9 mouse cellular contexts compared by ENCODE assay signal in genomic region chr11:117870688-117871365, GRCm38 (mm10). TPM values are rescaled to one million over a fixed set of nuclear protein-coding genes. Genes with fewer than 3 reads are reported as not detected.
DNase-seq lines count a peak whose midpoint lies in the region; ATAC-seq and TF ChIP-seq lines count a peak whose summit lies in the region.
"Had no signal": no experiment of that assay in that cellular context is flagged by ENCODE, and none has a peak within 500 bp of the region (broad histone marks: within the 10 kb centered on the region; RNA-seq: fewer than 3 reads in every experiment).

No protein-coding gene starts in this region.

- no peak for TF ChIP-seq POLR2A in ES-Bruce4 (IDR thresholded peaks at IDR 0.05; ENCODE audit: insufficient read depth, low read length)

- H3K36me3 ChIP-seq in ES-Bruce4 (ENCODE audit: control insufficient read depth, insufficient read depth, low read length, poor library complexity, severe bottlenecking): no peaks in the 10 kb centered on the region
- H3K36me3 ChIP-seq in heart, postnatal 0 days (replicated peaks; ENCODE audit: control insufficient read depth, insufficient read depth, low read length): no peaks in the 10 kb centered on the region
- H3K36me3 ChIP-seq in lung, postnatal 0 days (ENCODE audit: insufficient read depth, low read length): no peaks in the 10 kb centered on the region
- H3K36me3 ChIP-seq: limb, embryonic 15.5 days had no signal

- peak overlapping the region; percentile 25 for H3K4me3 ChIP-seq in ES-Bruce4 (ENCODE audit: low read depth, low read length)
- no peak overlapping the region for H3K4me3 ChIP-seq in heart, postnatal 0 days (ENCODE audit: low read depth, low read length)
- no peak overlapping the region for H3K4me3 ChIP-seq in lung, postnatal 0 days (ENCODE audit: low read depth, low read length)
- H3K4me3 ChIP-seq: limb, embryonic 15.5 days had no signal

- H3K27me3 ChIP-seq in ES-Bruce4 (ENCODE audit: control insufficient read depth, insufficient read depth, low read length, poor library complexity, severe bottlenecking): no peaks in the 10 kb centered on the region
- no peaks in the 10 kb centered on the region for H3K27me3 ChIP-seq in heart, postnatal 0 days (ENCODE audit: control insufficient read depth, insufficient read depth, low read length)
- H3K27me3 ChIP-seq in lung, postnatal 0 days (replicated peaks; ENCODE audit: insufficient read depth, low read length): no peaks in the 10 kb centered on the region
- H3K27me3 ChIP-seq: limb, embryonic 15.5 days had no signal

- no peak overlapping the region for H3K9ac ChIP-seq in ES-Bruce4 (ENCODE audit: low read depth, poor library complexity, severe bottlenecking)
- H3K9ac ChIP-seq in heart, postnatal 0 days (replicated peaks; ENCODE audit: low read depth, low read length): no peak overlapping the region
- H3K9ac ChIP-seq in lung, postnatal 0 days (replicated peaks; ENCODE audit: low read depth): no peak overlapping the region
- H3K9ac ChIP-seq: limb, embryonic 15.5 days had no signal

- peak; percentile 92 for TF ChIP-seq CTCF in ES-Bruce4 (IDR thresholded peaks at IDR 0.05; ENCODE audit: low read depth, low read length)
- peak; percentile 98 for TF ChIP-seq CTCF in heart, postnatal 0 days (IDR thresholded peaks at IDR 0.05; ENCODE audit: low read depth)
- peak; percentile 97 for TF ChIP-seq CTCF in lung, postnatal 0 days (IDR thresholded peaks at IDR 0.05)

- peaks cover 3% of the 10 kb centered on the region for H3K4me1 ChIP-seq in ES-Bruce4 (ENCODE audit: control insufficient read depth, insufficient read depth, low read length)
- H3K4me1 ChIP-seq in heart, postnatal 0 days (ENCODE audit: control insufficient read depth, insufficient read depth): peaks cover 11% of the 10 kb centered on the region
- H3K4me1 ChIP-seq in lung, postnatal 0 days (ENCODE audit: insufficient read depth, low read depth, low read length): peaks cover 10% of the 10 kb centered on the region; the same call in 1 of the 2 replicates

- no peak for TF ChIP-seq EP300 in ES-Bruce4 (IDR thresholded peaks at IDR 0.05; ENCODE audit: insufficient read depth, low read depth, low read length)
- no peak for TF ChIP-seq EP300 in heart, postnatal 0 days (IDR thresholded peaks at IDR 0.05; ENCODE audit: low read depth)
- TF ChIP-seq EP300 in lung, postnatal 0 days (IDR thresholded peaks at IDR 0.05): no peak

- H3K4me2 ChIP-seq in heart, postnatal 0 days (ENCODE audit: low read depth, low read length): no peak overlapping the region
- no peak overlapping the region for H3K4me2 ChIP-seq in lung, postnatal 0 days (replicated peaks; ENCODE audit: low read depth, low read length)
- H3K4me2 ChIP-seq: limb, embryonic 15.5 days had no signal

- H3K27ac ChIP-seq in ES-Bruce4 (ENCODE audit: insufficient read depth, low read length): no peak overlapping the region
- no peak overlapping the region for H3K27ac ChIP-seq in heart, postnatal 0 days (ENCODE audit: low read depth)
- H3K27ac ChIP-seq in lung, postnatal 0 days (ENCODE audit: low read length): no peak overlapping the region
- H3K27ac ChIP-seq: limb, embryonic 15.5 days had no signal

- WGBS in heart, postnatal 0 days: 40% methylated on average over 12 of the region's 12 CpGs
- WGBS in lung, postnatal 0 days: 42% methylated on average over 12 of the region's 12 CpGs

- no peaks in the 10 kb centered on the region for H3K9me3 ChIP-seq in ES-Bruce4 (replicated peaks; ENCODE audit: control insufficient read depth, insufficient read depth, low read length, poor library complexity, severe bottlenecking)
- no peaks in the 10 kb centered on the region for H3K9me3 ChIP-seq in heart, postnatal 0 days (replicated peaks; ENCODE audit: control insufficient read depth, low read length)
- no peaks in the 10 kb centered on the region for H3K9me3 ChIP-seq in lung, postnatal 0 days (ENCODE audit: low read length)
- H3K9me3 ChIP-seq: limb, embryonic 15.5 days had no signal

- peak; percentile 62 for ATAC-seq in erythroblast, adult 5-6 weeks (replicated peaks; ENCODE audit: low FRiP score, poor library complexity, severe bottlenecking)
- peak; percentile 12; the same call in 1 of the 2 replicates for ATAC-seq in heart, postnatal 0 days (ENCODE audit: insufficient read depth, low read depth)
- ATAC-seq in lung, postnatal 0 days: peak; percentile 36

- DNase-seq in brain, adult 2 months (ENCODE audit: low read depth, low spot score): peak; percentile 92
- peak; percentile 74 for DNase-seq in heart, postnatal 0 days (ENCODE audit: low spot score)
- peak; percentile 61 to 85 for DNase-seq in layer of hippocampus, adult 18-20 months (ENCODE audit: low spot score in 2 of 2)
- peak; percentile 88 for DNase-seq in lung, postnatal 0 days (ENCODE audit: low spot score)
- DNase-seq in retina, postnatal 7 days (ENCODE audit: low read depth, low spot score): peak; percentile 84
- peak; percentile 82 for DNase-seq in thymus, postnatal 4 days

RNA-seq across cellular contexts. Expression of gene Tha1, which starts 2.5 kb away (rescaled TPM):
- 0.52 and 1.1 TPM in 2 replicates for polyA plus RNA-seq in ES-Bruce4 (2011; ENCODE audit: insufficient read depth, insufficient read length, low read depth, missing spikeins)
- not detected in 2 replicates for total RNA-seq in erythroblast, adult 5-6 weeks (2015; ENCODE audit: low replicate concordance)
- 1.6 TPM in 1 of 2 replicates, not detected in the other for total RNA-seq in erythroblast, adult 5-6 weeks (2017; ENCODE audit: low replicate concordance)
- 7.4 and 7.8 TPM in 2 replicates for total RNA-seq in heart, postnatal 0 days (2014; rRNA removed; ENCODE audit: low replicate concordance)
- polyA plus RNA-seq in heart, postnatal 0 days (2015; fragmentation: Nextera tagmentation; extraction: Ambion mirVana): 9.4 and 9.5 TPM in 2 replicates
- total RNA-seq in layer of hippocampus, adult 18-20 months (2021): 1 to 10 TPM; 2.8 to 3.0 TPM
- 6.3 and 8.4 TPM in 2 replicates for polyA plus RNA-seq in lung, postnatal 0 days (2015; fragmentation: Nextera tagmentation; extraction: Ambion mirVana)

RNA-seq across cellular contexts. Expression of gene Tmem235, which starts 10.3 kb away (rescaled TPM):
- polyA plus RNA-seq in ES-Bruce4 (2011; ENCODE audit: insufficient read depth, insufficient read length, low read depth, missing spikeins): 0.37 TPM in 1 of 2 replicates, not detected in the other
- total RNA-seq in erythroblast, adult 5-6 weeks (2015; ENCODE audit: low replicate concordance): not detected in 2 replicates
- not detected in 2 replicates for total RNA-seq in erythroblast, adult 5-6 weeks (2017; ENCODE audit: low replicate concordance)
- total RNA-seq in heart, postnatal 0 days (2014; rRNA removed; ENCODE audit: low replicate concordance): not detected in 2 replicates
- polyA plus RNA-seq in heart, postnatal 0 days (2015; fragmentation: Nextera tagmentation; extraction: Ambion mirVana): not detected in 2 replicates
- not detected for total RNA-seq in layer of hippocampus, adult 18-20 months (2021)
- polyA plus RNA-seq in lung, postnatal 0 days (2015; fragmentation: Nextera tagmentation; extraction: Ambion mirVana): not detected in 2 replicates
- polyA plus RNA-seq: limb, embryonic 15.5 days had no signal

RNA-seq across cellular contexts. Expression of gene Birc5, which starts 21.8 kb away (rescaled TPM):
- polyA plus RNA-seq in ES-Bruce4 (2011; ENCODE audit: insufficient read depth, insufficient read length, low read depth, missing spikeins): 171 and 183 TPM in 2 replicates
- 83.4 and 115 TPM in 2 replicates for total RNA-seq in erythroblast, adult 5-6 weeks (2015; ENCODE audit: low replicate concordance)
- 178 and 180 TPM in 2 replicates for total RNA-seq in erythroblast, adult 5-6 weeks (2017; ENCODE audit: low replicate concordance)
- total RNA-seq in heart, postnatal 0 days (2014; rRNA removed; ENCODE audit: low replicate concordance): 36.1 and 56.8 TPM in 2 replicates
- 83.6 and 85.0 TPM in 2 replicates for polyA plus RNA-seq in heart, postnatal 0 days (2015; fragmentation: Nextera tagmentation; extraction: Ambion mirVana)
- 1 to 10 TPM in 1 of 2 experiments, under 1 TPM in 1; 0.82 to 1.1 TPM for total RNA-seq in layer of hippocampus, adult 18-20 months (2021)
- 15.0 and 26.2 TPM in 2 replicates for polyA plus RNA-seq in lung, postnatal 0 days (2015; fragmentation: Nextera tagmentation; extraction: Ambion mirVana)

RNA-seq across cellular contexts. Expression of gene Tk1, which starts 44.9 kb away (rescaled TPM):
- 35.7 and 40.3 TPM in 2 replicates for polyA plus RNA-seq in ES-Bruce4 (2011; ENCODE audit: insufficient read depth, insufficient read length, low read depth, missing spikeins)
- 89.2 and 89.4 TPM in 2 replicates for total RNA-seq in erythroblast, adult 5-6 weeks (2015; ENCODE audit: low replicate concordance)
- 157 and 212 TPM in 2 replicates for total RNA-seq in erythroblast, adult 5-6 weeks (2017; ENCODE audit: low replicate concordance)
- 103 and 117 TPM in 2 replicates for total RNA-seq in heart, postnatal 0 days (2014; rRNA removed; ENCODE audit: low replicate concordance)
- 41.4 and 44.0 TPM in 2 replicates for polyA plus RNA-seq in heart, postnatal 0 days (2015; fragmentation: Nextera tagmentation; extraction: Ambion mirVana)
- total RNA-seq in layer of hippocampus, adult 18-20 months (2021): under 1 TPM; 0.43 to 0.50 TPM
- polyA plus RNA-seq in lung, postnatal 0 days (2015; fragmentation: Nextera tagmentation; extraction: Ambion mirVana): 12.4 and 16.0 TPM in 2 replicates

RNA-seq across cellular contexts. Expression of gene Afmid, which starts 45.1 kb away (rescaled TPM):
- polyA plus RNA-seq in ES-Bruce4 (2011; ENCODE audit: insufficient read depth, insufficient read length, low read depth, missing spikeins): 3.6 and 5.0 TPM in 2 replicates
- 37.0 and 47.3 TPM in 2 replicates for total RNA-seq in erythroblast, adult 5-6 weeks (2015; ENCODE audit: low replicate concordance)
- 67.8 and 81.4 TPM in 2 replicates for total RNA-seq in erythroblast, adult 5-6 weeks (2017; ENCODE audit: low replicate concordance)
- 14.5 and 17.6 TPM in 2 replicates for total RNA-seq in heart, postnatal 0 days (2014; rRNA removed; ENCODE audit: low replicate concordance)
- polyA plus RNA-seq in heart, postnatal 0 days (2015; fragmentation: Nextera tagmentation; extraction: Ambion mirVana): 13.1 and 16.5 TPM in 2 replicates
- total RNA-seq in layer of hippocampus, adult 18-20 months (2021): 1 to 10 TPM; 3.3 to 7.3 TPM
- 2.4 and 2.9 TPM in 2 replicates for polyA plus RNA-seq in lung, postnatal 0 days (2015; fragmentation: Nextera tagmentation; extraction: Ambion mirVana)

Comparison
In these comparisons a context has a peak if more than half of its experiments do, and no peak if none do; other contexts are left out.
1. ATAC-seq: peak in every context shown above with its lines; median percentile 62 in erythroblast, adult 5-6 weeks; 36 in lung, postnatal 0 days; 12 in heart, postnatal 0 days.
2. RNA of gene Birc5, which starts 21.8 kb away (total RNA-seq): 83.4 to 180 TPM in erythroblast, adult 5-6 weeks and 36.1 to 56.8 TPM in heart, postnatal 0 days; 0.82 to 1.1 TPM in layer of hippocampus, adult 18-20 months; every median in the first group is over 10 times any median in the second.
3. Peak in every context shown above with its lines, with median percentiles within 50 percentile points of each other: CTCF ChIP-seq and DNase-seq.